1 mouse cellular context compared by ENCODE assay signal in the genomic region with DNA sequence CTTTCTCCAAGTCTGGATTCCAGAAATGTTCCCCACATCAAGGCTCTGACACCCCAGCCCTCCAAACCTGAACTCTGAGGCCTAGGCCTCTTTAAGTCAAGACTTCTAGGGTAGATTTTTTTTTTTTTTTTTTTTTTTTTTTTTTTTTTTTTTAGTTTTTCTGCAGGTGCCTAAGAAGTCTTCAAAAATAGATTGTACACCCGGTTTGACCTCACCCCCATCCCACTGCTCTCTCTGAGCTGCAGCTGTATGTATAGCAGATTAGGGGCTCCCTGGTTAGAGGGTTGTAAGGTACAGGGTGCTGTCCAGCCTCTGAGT.
TF ChIP-seq lines count a peak whose summit lies in the region.

No protein-coding gene starts in this region.

TF ChIP-seq in MEL, 35 proteins besides CTCF, POLR2A, EP300 and RAD21:
- TF ChIP-seq ZNF384 (IDR thresholded peaks at IDR 0.05; ENCODE audit: low read depth, low read length): peak; percentile 75
